Mouse (Mus musculus) lung, postnatal 0 days (tissue): ENCODE measurements at regions not wholly inside any gene's neighbourhood (a gene's known extent, or its start where the extent isn't known, plus 50 kb on each side); places are given as distances from the start of the nearest gene placed in this dataset.

ENCODE experiments used
- CTCF ChIP-seq: IDR thresholded peaks from 2 replicates; pipeline ENCODE4 v1.5.1; 2016; ENCODE audit warnings: antibody characterized with exemption, mild to moderate bottlenecking
- EP300 ChIP-seq: IDR thresholded peaks from 2 replicates; pipeline ENCODE4 v1.6.1; 2016; ENCODE audit warnings: antibody characterized with exemption, mild to moderate bottlenecking, control low read depth

GRCm38 (mm10) chr10:16635463-16635862 is 1087.6 kb upstream of the Cited2 start:
- no peak for TF ChIP-seq CTCF
- TF ChIP-seq EP300 = no peak
